Mouse (Mus musculus) testis, adult 2 months (tissue): Measurements from ENCODE around the gene Ethe1. TPM values are rescaled to one million over a fixed set of nuclear protein-coding genes. Genes with fewer than 3 reads are reported as not detected.
A peak's percentile ranks its signal among the peaks of the same experiment; 100 is the strongest.

Experiments used
- H3K27ac ChIP-seq: fragments of 200-500 bp; 2 replicates; pipeline ENCODE4 v1.5.1; 2012; ENCODE audit warnings: low read depth, low read length; ENCODE audit not compliant: control insufficient read depth, insufficient read depth
- H3K27me3 ChIP-seq: fragments of 200-500 bp; 2 replicates; pipeline ENCODE4 v1.6.1; 2012; ENCODE audit warnings: mild to moderate bottlenecking, low read length, moderate library complexity; ENCODE audit not compliant: control insufficient read depth, insufficient read depth
- H3K36me3 ChIP-seq: fragments of 200-500 bp; 2 replicates; pipeline ENCODE4 v1.6.1; 2012; ENCODE audit warnings: mild to moderate bottlenecking, low read length; ENCODE audit not compliant: control insufficient read depth, insufficient read depth
- H3K4me1 ChIP-seq: fragments of 200-500 bp; 2 replicates; pipeline ENCODE4 v1.6.1; 2012; ENCODE audit warnings: low read length; ENCODE audit not compliant: control insufficient read depth, insufficient read depth
- H3K4me3 ChIP-seq: fragments of 200-500 bp; 2 replicates; pipeline ENCODE4 v1.5.1; 2012; ENCODE audit warnings: low read depth, mild to moderate bottlenecking, low read length, moderate library complexity, mixed read lengths; ENCODE audit not compliant: control insufficient read depth
- CTCF ChIP-seq: fragments of 200-500 bp; IDR thresholded peaks from 2 replicates; pipeline ENCODE4 v1.5.1; 2012; ENCODE audit warnings: low read depth, mild to moderate bottlenecking, inconsistent platforms, low read length, moderate library complexity; ENCODE audit not compliant: control insufficient read depth, insufficient read depth, insufficient replicate concordance
- POLR2A ChIP-seq: fragments of 200-500 bp; IDR thresholded peaks from 2 replicates; pipeline ENCODE4 v1.6.1; 2012; ENCODE audit warnings: low read depth, mild to moderate bottlenecking, inconsistent platforms, low read length, moderate library complexity; ENCODE audit not compliant: control insufficient read depth
- polyA plus RNA-seq: library from polyadenylated mRNA; depleted of rRNA; stranded (reverse); fragments of >200 nt; gene quantifications from 2 replicates; pipeline ENCODE4 v1.2.3, GENCODE M21; 2012

Ethe1 gene
- polyA plus RNA-seq, 1 experiment: 1.3 TPM

DNA sequence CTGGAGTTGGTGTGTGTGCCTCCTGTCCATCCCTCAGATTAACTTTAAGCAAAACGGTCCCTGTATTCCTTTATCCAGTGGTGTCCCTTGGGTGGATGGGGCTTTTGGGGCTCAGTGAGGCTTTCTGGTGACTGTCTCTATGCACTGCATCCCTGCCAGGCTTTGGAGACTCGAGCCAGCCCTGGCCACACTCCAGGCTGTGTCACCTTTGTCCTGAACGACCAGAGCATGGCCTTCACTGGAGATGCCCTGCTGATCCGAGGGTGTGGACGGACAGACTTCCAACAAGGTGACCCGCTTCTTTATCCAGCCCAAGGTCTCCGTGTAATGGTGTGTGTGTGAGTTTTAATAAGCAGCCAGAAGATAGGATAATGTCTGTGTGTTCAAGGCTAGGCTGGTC is 18.7 kb downstream of the Ethe1 start:
- H3K27ac ChIP-seq: no peak overlapping the region
- H3K4me1 ChIP-seq: peaks cover 12% of the 10 kb centered on the region
- no peaks in the 10 kb centered on the region for H3K36me3 ChIP-seq
- H3K27me3 ChIP-seq: no peaks in the 10 kb centered on the region
- TF ChIP-seq POLR2A (no peak), CTCF (no peak)
- no peak overlapping the region for H3K4me3 ChIP-seq

DNA sequence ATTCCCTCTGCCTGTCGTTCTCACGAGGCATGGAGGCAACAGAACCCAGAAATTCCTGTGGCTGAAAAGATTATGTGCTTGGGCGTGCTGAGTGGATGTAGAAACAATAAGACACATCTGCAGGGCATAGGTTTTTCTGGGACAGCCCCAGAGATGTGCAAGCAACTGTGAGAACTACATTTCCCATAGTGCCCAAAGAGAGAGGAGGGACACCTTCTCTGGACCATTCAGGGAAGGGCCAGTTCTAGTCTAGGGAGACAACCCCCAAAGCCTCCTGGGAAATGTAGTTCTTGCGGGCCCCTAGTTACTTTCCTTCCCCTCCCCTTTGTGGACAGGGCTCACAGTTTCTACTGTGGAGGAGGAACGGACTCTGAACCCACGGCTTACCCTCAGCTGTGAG is 20.7 kb downstream of the Ethe1 start:
- H3K4me3 ChIP-seq: no peak overlapping the region
- no peaks in the 10 kb centered on the region for H3K36me3 ChIP-seq
- no peak overlapping the region for H3K27ac ChIP-seq
- TF ChIP-seq POLR2A (no peak), CTCF (no peak)
- no peaks in the 10 kb centered on the region for H3K27me3 ChIP-seq
- peaks cover 22% of the 10 kb centered on the region for H3K4me1 ChIP-seq

DNA sequence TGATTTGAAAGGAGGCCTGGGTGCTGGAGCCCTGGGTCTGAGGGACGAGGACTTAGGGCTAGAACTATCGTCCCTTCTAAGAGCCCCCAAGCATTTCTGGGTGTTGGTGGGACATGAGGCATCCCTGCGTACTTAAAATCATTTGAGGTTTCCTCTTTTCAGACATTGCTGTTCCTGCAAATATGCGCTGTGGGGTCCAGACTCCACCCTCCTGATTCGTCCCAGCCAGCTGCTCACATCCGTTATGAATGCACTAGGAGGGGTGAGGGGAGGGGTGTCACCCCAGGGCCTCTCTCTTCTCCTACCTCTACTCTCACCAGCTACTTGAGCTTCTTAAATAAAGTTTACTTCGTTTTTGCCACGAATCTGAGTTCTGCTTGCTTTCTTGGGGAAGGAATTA is 21.2 kb downstream of the Ethe1 start:
- no peak overlapping the region for H3K4me3 ChIP-seq
- TF ChIP-seq POLR2A (no peak), CTCF (no peak)
- H3K27me3 ChIP-seq: no peaks in the 10 kb centered on the region
- no peak overlapping the region for H3K27ac ChIP-seq
- peaks cover 22% of the 10 kb centered on the region for H3K4me1 ChIP-seq
- no peaks in the 10 kb centered on the region for H3K36me3 ChIP-seq

DNA sequence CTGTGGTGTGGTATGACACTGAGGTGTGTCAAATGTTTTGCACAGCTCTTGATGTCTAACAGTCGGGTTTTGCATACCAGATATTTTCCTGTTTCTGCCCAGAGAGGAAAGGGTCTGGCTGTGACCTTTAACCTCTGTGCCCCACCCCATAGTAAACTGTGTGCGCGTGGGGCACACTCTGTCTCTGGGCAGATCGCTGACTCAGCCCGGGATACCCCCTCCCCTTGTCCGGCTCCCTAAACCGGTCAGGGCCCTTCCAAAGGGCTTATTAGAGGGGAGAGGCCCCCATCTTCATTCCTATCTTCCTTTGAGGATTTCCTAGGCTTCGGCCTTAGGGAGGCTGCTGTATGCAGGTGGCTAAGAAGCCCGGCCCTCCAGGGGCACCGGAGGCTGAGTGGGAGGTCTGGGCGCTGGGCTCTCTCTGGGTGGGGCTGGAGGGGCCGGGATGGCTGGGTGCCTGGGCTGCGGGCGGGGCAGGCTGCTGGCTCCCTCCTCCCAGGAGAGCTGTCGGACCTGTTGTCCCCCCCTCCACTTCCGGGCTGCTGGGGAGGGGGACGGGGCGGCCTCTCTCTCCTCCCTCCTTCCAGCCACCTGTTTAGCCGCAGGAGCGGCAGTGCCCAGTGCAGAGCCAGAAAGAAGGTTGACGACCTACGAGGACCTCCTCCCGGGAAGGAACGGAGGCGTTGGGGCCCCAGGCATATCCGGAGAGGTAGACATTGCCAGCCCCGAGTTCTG is 23.0 kb downstream of the Ethe1 start, which contains the start of gene Phldb3:
TSS of gene Phldb3 (plus strand) at position 620 of the 735 bp plus-strand sequence.
- Histone ChIP-seq H3K36me3 (no peaks in the 10 kb centered on the region), H3K4me3 (peak within 1 kb of the TSS; percentile 81), H3K4me1 (peaks cover 22% of the 10 kb centered on the region), H3K27me3 (no peaks in the 10 kb centered on the region), H3K27ac (no peak within 1 kb of the TSS)
- no peak for TF ChIP-seq POLR2A
- no peak for TF ChIP-seq CTCF

DNA sequence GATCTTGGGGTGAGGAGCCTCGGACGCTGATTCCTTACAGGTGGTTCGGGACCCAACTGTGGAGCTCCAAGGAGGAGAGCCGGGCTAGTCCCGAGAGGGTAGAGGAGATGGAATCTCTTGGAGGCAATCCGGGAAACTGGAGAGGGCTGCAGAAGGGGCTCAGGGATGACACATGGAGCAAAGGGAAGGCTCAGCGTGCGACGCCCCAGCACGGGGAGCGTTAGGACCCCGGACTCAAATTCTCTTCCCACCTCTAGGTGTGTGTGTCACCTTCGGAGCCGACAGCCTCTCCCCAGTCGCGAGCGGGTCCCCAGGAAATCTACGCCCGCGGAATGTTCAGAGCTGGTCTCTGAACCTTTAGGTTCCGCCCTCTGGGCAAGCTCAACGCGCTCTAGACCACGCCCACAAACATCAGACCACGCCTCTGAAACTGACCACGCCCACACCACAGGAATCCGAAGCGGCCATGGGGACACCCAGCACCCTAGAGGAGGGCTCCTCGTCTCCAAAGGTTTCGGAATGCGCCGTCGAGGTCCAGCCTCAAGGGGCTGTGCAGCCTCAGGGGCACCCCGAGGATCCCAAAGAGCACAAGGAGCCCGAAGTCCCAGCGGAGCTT is 23.6 kb downstream of the Ethe1 start:
- no peaks in the 10 kb centered on the region for H3K36me3 ChIP-seq
- H3K27ac ChIP-seq: no peak overlapping the region
- peaks cover 22% of the 10 kb centered on the region for H3K4me1 ChIP-seq
- peak overlapping the region; percentile 81 for H3K4me3 ChIP-seq
- no peaks in the 10 kb centered on the region for H3K27me3 ChIP-seq
- TF ChIP-seq POLR2A: peak; percentile 43; the same call in 1 of the 2 replicates
- no peak for TF ChIP-seq CTCF

DNA sequence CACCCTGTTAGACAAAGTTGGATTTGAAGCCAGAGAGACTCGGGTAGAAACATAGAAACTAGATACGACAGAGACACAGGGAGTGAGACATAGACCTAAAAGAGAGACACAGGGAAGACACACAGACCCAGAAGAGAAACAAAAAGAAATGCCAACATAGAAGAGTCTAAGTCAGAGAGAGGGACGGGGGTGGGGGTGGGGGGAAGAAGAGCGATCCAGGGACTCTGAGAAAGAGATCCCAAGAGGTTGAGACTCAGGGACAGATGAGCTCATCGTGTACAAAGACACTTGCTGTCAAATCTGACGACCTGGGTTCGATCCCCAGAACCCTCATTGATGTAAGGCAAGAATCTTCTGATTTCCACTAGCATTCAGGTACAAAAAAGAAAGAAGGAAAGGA is 24.4 kb downstream of the Ethe1 start:
- H3K4me3 ChIP-seq: peak overlapping the region; percentile 81
- peaks cover 24% of the 10 kb centered on the region for H3K4me1 ChIP-seq
- H3K36me3 ChIP-seq: no peaks in the 10 kb centered on the region
- TF ChIP-seq POLR2A (no peak), CTCF (no peak)
- no peaks in the 10 kb centered on the region for H3K27me3 ChIP-seq
- H3K27ac ChIP-seq: no peak overlapping the region

DNA sequence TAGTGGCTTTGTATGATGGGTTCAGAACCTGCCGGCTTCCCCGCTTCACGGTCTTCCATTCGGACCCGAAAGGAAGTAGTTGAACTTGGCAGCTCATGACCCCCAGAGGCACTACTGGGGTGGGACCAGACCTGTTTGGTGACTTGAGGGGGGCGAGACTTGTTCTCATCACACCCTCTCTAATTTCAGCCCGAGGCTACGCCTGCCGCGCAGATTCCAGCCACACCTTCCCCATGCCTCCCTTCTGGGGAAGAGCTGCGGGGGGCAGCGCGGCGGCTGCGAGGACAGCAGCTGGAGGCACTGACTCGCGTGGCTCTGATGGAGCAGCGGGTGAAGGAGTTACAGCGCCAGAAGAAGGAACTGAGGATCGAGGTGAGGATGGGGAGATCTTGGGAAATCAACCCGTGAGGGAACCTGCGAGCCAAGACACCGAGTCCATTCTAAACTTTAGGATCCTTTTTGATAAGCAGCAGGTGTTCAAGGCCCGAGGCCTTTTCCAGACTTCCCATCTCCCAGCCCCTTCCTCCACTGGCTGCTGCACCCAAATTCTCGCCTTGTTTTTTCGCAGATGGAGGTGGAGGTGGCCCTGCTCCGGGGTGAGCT is 25.1 kb downstream of the Ethe1 start:
- H3K36me3 ChIP-seq: no peaks in the 10 kb centered on the region
- no peaks in the 10 kb centered on the region for H3K27me3 ChIP-seq
- TF ChIP-seq POLR2A: no peak
- TF ChIP-seq CTCF: no peak
- peaks cover 24% of the 10 kb centered on the region for H3K4me1 ChIP-seq
- H3K4me3 ChIP-seq: no peak overlapping the region; the same call in 1 of the 2 replicates
- H3K27ac ChIP-seq: no peak overlapping the region

DNA sequence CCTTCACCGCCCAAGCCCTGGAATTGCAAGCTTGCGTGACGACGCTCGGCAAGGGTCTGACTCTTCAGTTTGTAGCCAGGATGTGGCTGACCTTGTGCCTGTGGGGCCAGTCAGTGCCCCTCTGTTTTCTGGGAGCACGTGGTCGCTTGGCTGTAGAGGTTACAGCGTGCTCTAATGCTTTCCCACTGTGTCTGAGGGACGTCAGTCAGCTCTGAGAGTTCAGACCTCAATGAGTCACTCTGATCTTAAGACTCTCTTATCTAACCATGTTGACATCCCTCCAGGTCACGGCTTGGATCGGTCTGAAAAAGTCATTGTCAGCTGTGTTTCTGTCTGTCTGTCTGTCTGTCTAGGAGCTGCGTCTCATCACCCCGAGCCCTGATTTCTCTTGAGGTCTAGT is 27.5 kb downstream of the Ethe1 start:
- Histone ChIP-seq H3K4me1 (peaks cover 24% of the 10 kb centered on the region), H3K27ac (no peak overlapping the region), H3K27me3 (no peaks in the 10 kb centered on the region), H3K4me3 (no peak overlapping the region), H3K36me3 (no peaks in the 10 kb centered on the region)
- TF ChIP-seq POLR2A: no peak
- no peak for TF ChIP-seq CTCF
